Mouse (Mus musculus) stomach, postnatal 0 days (tissue): Measurements from ENCODE around the gene Slc38a3. TPM values are rescaled to one million over a fixed set of nuclear protein-coding genes. Genes with fewer than 3 reads are reported as not detected.

ENCODE experiments used
- ATAC-seq: fragments of 200-750 bp; cut with Nextera tagmentation; 2 replicates; pipeline ENCODE4 v1.8.0; 2017; ENCODE audit not compliant: low FRiP score, low TSS enrichment
- DNase-seq: peaks from one replicate; pipeline ENCODE4 v3.0.0-alpha.2; 2016; ENCODE audit warnings: low spot score
- H3K27ac ChIP-seq: fragments of 300-500 bp; sonication (generic); replicated peaks from 2 replicates; pipeline ENCODE4 v1.5.1; 2014; ENCODE audit warnings: mild to moderate bottlenecking, control low read depth
- H3K27me3 ChIP-seq: fragments of 300-500 bp; sonication (generic); 2 replicates; pipeline ENCODE4 v1.6.1; 2014; ENCODE audit warnings: low read length; ENCODE audit not compliant: control insufficient read depth, insufficient read depth
- H3K36me3 ChIP-seq: fragments of 300-500 bp; sonication (generic); 2 replicates; pipeline ENCODE4 v1.6.1; 2014; ENCODE audit warnings: low read length, mixed read lengths; ENCODE audit not compliant: control insufficient read depth, insufficient read depth
- H3K4me1 ChIP-seq: fragments of 300-500 bp; sonication (generic); replicated peaks from 2 replicates; pipeline ENCODE4 v1.6.1; 2014; ENCODE audit warnings: antibody characterized with exemption; ENCODE audit not compliant: control insufficient read depth, insufficient read depth
- H3K4me2 ChIP-seq: fragments of 300-500 bp; sonication (generic); replicated peaks from 2 replicates; pipeline ENCODE4 v1.6.1; 2014; ENCODE audit warnings: low read depth, mild to moderate bottlenecking, control low read depth, moderate library complexity
- H3K4me3 ChIP-seq: fragments of 300-500 bp; sonication (generic); 2 replicates; pipeline ENCODE4 v1.5.1; 2014; ENCODE audit warnings: low read depth, low read length, control low read depth
- H3K9ac ChIP-seq: fragments of 300-500 bp; sonication (generic); 2 replicates; pipeline ENCODE4 v1.6.1; 2014; ENCODE audit warnings: mild to moderate bottlenecking, low read length, control low read depth, mixed read lengths
- H3K9me3 ChIP-seq: fragments of 300-500 bp; sonication (generic); 2 replicates; pipeline ENCODE4 v1.6.1; 2016; ENCODE audit warnings: low read length; ENCODE audit not compliant: control insufficient read depth
- CTCF ChIP-seq: IDR thresholded peaks from 2 replicates; pipeline ENCODE4 v1.5.1; 2016; ENCODE audit warnings: antibody characterized with exemption, low read depth, mild to moderate bottlenecking, moderate library complexity
- EP300 ChIP-seq: optimal IDR thresholded peaks from 2 replicates; pipeline ENCODE3; 2016; ENCODE audit warnings: antibody characterized with exemption
- WGBS: fragments of 180-500 bp; shearing (Covaris S2); extraction: QIAGEN DNeasy Blood & Tissue Kit; methylation state at CpG from one replicate; pipeline ENCODE4 v1.1.7; 2014; 5-methylcytosine and 5-hydroxymethylcytosine counted together
- polyA plus RNA-seq: library from polyadenylated mRNA; unstranded; fragments of >200 nt; fragmentation: Nextera tagmentation; extraction: Ambion mirVana; gene quantifications from 2 replicates; pipeline ENCODE4 v1.2.1, GENCODE M21; 2015

Gene Slc38a3
- polyA plus RNA-seq, 1 experiment from 2014 or later: 0.95 TPM

DNA sequence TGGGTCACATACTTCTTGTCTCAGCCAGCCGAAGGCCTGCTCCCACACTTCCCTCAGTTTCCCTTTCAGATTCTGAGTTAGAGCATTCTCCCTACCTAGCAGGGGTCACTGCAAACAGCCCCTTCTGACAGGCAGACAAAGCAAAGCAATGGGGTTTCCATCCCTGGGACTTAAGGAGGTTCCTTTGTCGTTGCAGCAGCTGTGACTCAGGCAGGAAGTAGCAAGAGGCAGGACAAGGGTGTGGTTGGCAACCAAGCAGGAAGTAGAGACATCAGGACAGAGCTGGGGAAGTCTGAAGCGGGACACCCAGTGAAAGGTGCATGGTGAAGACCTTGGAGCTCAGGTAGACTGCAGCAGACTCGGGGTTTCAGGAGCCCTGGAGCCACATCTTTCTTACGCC lies 44.8 kb downstream of the Slc38a3 start:
- H3K27me3 ChIP-seq: no peaks in the 10 kb centered on the region
- peaks cover 12% of the 10 kb centered on the region for H3K4me1 ChIP-seq
- ATAC-seq (peak; percentile 69), DNase-seq (peak; percentile 56)
- no peak overlapping the region for H3K4me2 ChIP-seq
- H3K9ac ChIP-seq: no peak overlapping the region
- H3K9me3 ChIP-seq: no peaks in the 10 kb centered on the region
- no peak for TF ChIP-seq CTCF
- no peak for TF ChIP-seq EP300
- 64% methylated on average over 5 of the region's 5 CpGs for WGBS
- no peak overlapping the region for H3K4me3 ChIP-seq
- peak overlapping the region; percentile 75 for H3K27ac ChIP-seq
- peaks cover 10% of the 10 kb centered on the region; the same call in 1 of the 2 replicates for H3K36me3 ChIP-seq

- DNase-seq (no peak), ATAC-seq (no peak)
- Histone ChIP-seq H3K9me3 (no peaks in the 10 kb centered on the region), H3K4me1 (no peaks in the 10 kb centered on the region; the same call in none of the 2 replicates), H3K4me3 (no peak overlapping the region), H3K27ac (0 out of 2 replicates have a peak overlapping the region, but pooled peaks have one; percentile 14), H3K4me2 (no peak overlapping the region), H3K36me3 (peaks cover 22% of the 10 kb centered on the region), H3K27me3 (no peaks in the 10 kb centered on the region), H3K9ac (no peak overlapping the region)
- no peak for TF ChIP-seq CTCF
- no peak for TF ChIP-seq EP300
Measured at GRCm38 (mm10) chr9:107620954-107621353, 48.4 kb downstream of the Slc38a3 start.

GRCm38 (mm10) chr9:107619546-107619879 lies 49.8 kb downstream of the Slc38a3 start:
- 42% methylated on average over 13 of the region's 13 CpGs for WGBS
- Histone ChIP-seq H3K9me3 (no peaks in the 10 kb centered on the region), H3K9ac (no peak overlapping the region), H3K4me3 (no peak overlapping the region), H3K36me3 (peaks cover 30% of the 10 kb centered on the region), H3K4me1 (no peaks in the 10 kb centered on the region; the same call in 1 of the 2 replicates), H3K4me2 (no peak overlapping the region), H3K27me3 (no peaks in the 10 kb centered on the region), H3K27ac (peak overlapping the region; percentile 86)
- DNase-seq (peak; percentile 54), ATAC-seq (peak; percentile 62)
- TF ChIP-seq EP300: no peak
- TF ChIP-seq CTCF: no peak

DNA sequence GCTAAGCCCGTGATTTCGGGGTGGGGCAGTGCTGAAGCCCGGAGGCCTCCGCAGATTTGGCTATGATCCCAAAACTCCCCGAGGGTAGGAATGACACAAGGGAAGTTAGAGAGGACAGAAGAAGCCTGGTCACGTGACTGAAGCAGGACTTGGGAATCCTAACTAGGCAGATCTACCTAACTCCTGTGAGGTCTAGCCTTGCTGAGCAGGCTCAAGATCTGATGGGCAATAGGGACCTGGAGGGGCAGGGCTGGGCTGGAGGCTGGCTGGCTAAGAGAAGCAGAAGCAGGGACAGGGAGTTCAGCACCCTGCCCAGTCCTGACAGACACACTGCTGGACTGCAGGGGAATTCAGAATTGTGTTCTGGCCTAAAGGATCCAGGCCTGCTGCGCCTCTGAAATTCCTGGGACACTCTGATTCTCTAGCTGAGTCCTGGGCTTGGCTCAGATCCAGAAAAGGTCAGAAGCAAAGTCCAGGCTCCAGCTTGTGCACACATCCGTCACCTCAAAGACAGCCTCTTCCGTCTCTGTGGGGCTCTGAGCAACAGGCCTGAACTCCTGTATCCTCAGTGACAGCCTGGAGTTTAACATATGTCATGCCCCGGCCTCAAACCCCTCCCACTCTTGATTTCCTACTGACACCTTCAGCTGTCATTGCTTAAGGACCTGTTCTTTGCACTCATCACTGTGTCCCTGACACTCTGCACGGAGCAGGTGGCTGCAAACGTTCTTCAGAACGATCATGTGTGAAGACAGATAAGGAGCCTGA lies 50.4 kb downstream of the Slc38a3 start:
- H3K27me3 ChIP-seq: no peaks in the 10 kb centered on the region
- peaks cover 30% of the 10 kb centered on the region for H3K36me3 ChIP-seq
- DNase-seq: peak; percentile 83
- no peaks in the 10 kb centered on the region; the same call in 1 of the 2 replicates for H3K4me1 ChIP-seq
- H3K9me3 ChIP-seq: no peaks in the 10 kb centered on the region
- TF ChIP-seq EP300: no peak
- TF ChIP-seq CTCF: no peak
- peak overlapping the region; percentile 18; the same call in 1 of the 2 replicates for H3K9ac ChIP-seq
- H3K27ac ChIP-seq: peak overlapping the region; percentile 86
- WGBS: 16% methylated on average over 13 of the region's 13 CpGs
- peak; percentile 83 for ATAC-seq
- H3K4me3 ChIP-seq: no peak overlapping the region
- H3K4me2 ChIP-seq: no peak overlapping the region

- H3K36me3 ChIP-seq: peaks cover 30% of the 10 kb centered on the region
- H3K27ac ChIP-seq: peak overlapping the region; percentile 49; the same call in 1 of the 2 replicates
- H3K4me3 ChIP-seq: no peak overlapping the region
- ATAC-seq (no peak), DNase-seq (no peak)
- H3K9me3 ChIP-seq: no peaks in the 10 kb centered on the region
- no peaks in the 10 kb centered on the region; the same call in 1 of the 2 replicates for H3K4me1 ChIP-seq
- H3K9ac ChIP-seq: no peak overlapping the region
- no peak overlapping the region for H3K4me2 ChIP-seq
- TF ChIP-seq EP300: no peak
- TF ChIP-seq CTCF: no peak
- no peaks in the 10 kb centered on the region for H3K27me3 ChIP-seq
- 86% methylated on average over 6 of the region's 6 CpGs for WGBS
Measured at GRCm38 (mm10) chr9:107618098-107618497, 51.2 kb downstream of the Slc38a3 start.

- H3K27me3 ChIP-seq: no peaks in the 10 kb centered on the region
- 76% methylated on average over 2 of the region's 2 CpGs for WGBS
- ATAC-seq (no peak), DNase-seq (no peak)
- no peak overlapping the region for H3K27ac ChIP-seq
- TF ChIP-seq EP300 (no peak), CTCF (peak; percentile 42)
- H3K4me3 ChIP-seq: no peak overlapping the region
- H3K4me1 ChIP-seq: no peaks in the 10 kb centered on the region; the same call in 1 of the 2 replicates
- H3K9ac ChIP-seq: no peak overlapping the region
- H3K36me3 ChIP-seq: peaks cover 30% of the 10 kb centered on the region
- no peaks in the 10 kb centered on the region for H3K9me3 ChIP-seq
- no peak overlapping the region for H3K4me2 ChIP-seq
Measured at GRCm38 (mm10) chr9:107617461-107617860, 51.9 kb downstream of the Slc38a3 start.
